Mouse (Mus musculus) liver, postnatal 0 days (tissue): ENCODE measurements around the gene Tigar.

Experiments used
- CTCF ChIP-seq: sonication (generic); IDR thresholded peaks from 2 replicates; pipeline ENCODE4 v1.5.1; 2016; ENCODE audit warnings: antibody characterized with exemption, low read depth
- EP300 ChIP-seq: IDR thresholded peaks from 2 replicates; pipeline ENCODE4 v1.6.1; 2016; ENCODE audit warnings: antibody characterized with exemption, low read depth, mild to moderate bottlenecking

GRCm38 (mm10) chr6:127044909-127045308 is 64.4 kb downstream of the Tigar start:
- TF ChIP-seq CTCF (no peak), EP300 (0 out of 2 replicates have a peak, but pooled peaks have one; percentile 15)
